Mouse (Mus musculus) CH12.LX (cell line): Measurements from ENCODE around the gene Sv2a.

Experiments used
- CTCF ChIP-seq, 2 experiments: IDR thresholded peaks in 1 of 2; conservative IDR thresholded peaks in 1 of 2; 2 replicates each; pipeline ENCODE4 v1.5.1; 2011 to 2012; ENCODE audit warnings: low read depth in 2 of 2, low read length in 2 of 2, improper control_type of control experiment in 1 of 2, inconsistent platforms in 1 of 2, mild to moderate bottlenecking in 1 of 2, moderate library complexity in 1 of 2
- EP300 ChIP-seq: IDR thresholded peaks from 2 replicates; pipeline ENCODE4 v1.6.1; 2011; ENCODE audit warnings: low read length, improper control_type of control experiment
- ETS1 ChIP-seq: conservative IDR thresholded peaks from 2 replicates; pipeline ENCODE4 v1.6.1; 2012; ENCODE audit warnings: low read depth, mild to moderate bottlenecking, inconsistent platforms, low read length, improper control_type of control experiment, moderate library complexity
- POLR2A ChIP-seq: IDR thresholded peaks from 2 replicates; pipeline ENCODE4 v1.6.1; 2011; ENCODE audit warnings: low read depth, mild to moderate bottlenecking, improper control_type of control experiment, low read length

GRCm38 (mm10) chr3:96170276-96170675, 10.7 kb upstream of the Sv2a start:
- TF ChIP-seq POLR2A = no peak
- no peak for TF ChIP-seq EP300
- TF ChIP-seq ETS1 = no peak
- no peak for TF ChIP-seq CTCF (conservative IDR thresholded peaks at IDR 0.05 in 1 of 2, IDR thresholded peaks at IDR 0.05 in 1 of 2; ENCODE audit: low read depth in 2 of 2, low read length in 2 of 2)
